Mouse (Mus musculus) left cerebral cortex, adult 11 months (tissue): Measurements from ENCODE around the gene Olfr1342.

ENCODE experiments used
- DNase-seq: peaks from one replicate; pipeline ENCODE4 v3.0.0; 2022; ENCODE audit warnings: low spot score

Gene Olfr1342

DNA sequence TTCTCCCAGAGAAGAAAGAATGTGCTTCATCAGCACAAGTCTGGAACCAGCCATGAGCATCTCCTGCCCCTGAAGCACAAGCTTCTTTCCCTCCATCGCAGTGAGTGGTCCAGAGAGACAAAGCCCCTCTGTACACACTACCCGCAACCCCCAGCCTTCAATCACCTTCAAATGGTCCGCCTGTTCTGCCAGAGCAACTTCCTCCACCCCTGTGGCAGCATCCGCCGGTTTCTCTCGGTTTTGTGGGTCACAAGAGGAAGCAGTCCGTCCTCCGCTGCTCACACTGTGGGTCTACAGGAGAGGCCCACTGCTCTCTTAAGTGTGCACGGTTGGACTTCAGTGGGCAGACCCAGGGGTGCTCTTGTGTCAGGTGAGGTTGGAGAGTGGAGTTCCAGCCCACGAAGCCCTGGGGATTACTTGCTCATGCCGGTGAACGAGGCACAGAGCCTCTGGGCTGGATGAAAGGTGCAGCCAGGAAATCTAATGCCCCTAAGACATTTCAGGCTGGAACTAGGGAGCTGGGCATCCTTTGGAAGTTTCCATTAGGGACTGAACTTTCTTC lies at the start of gene Olfr1342:
Gene Olfr1342 (minus strand): TSS at position 345 of the 562 bp plus-strand sequence.
- DNase-seq: no peak

DNA sequence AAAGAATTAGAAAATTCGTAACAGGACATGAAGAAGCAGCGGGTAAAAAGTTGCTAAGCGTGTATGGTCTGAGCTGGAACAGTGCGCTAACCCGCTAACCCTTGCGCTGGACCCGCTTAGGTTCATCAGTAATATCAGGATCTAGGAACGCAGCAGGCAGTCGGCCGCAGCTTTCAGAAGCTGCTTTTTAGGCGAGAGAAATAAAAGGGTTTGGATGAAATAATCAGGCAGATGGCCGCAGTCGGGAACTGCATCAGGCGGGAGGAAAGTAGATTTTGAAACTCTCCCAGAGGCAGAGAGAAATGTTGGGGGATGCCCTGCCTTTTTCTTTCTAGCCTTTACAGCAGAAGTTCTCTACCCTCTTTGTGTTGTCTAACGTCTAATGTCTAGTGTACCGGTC lies 49.3 kb upstream of the Olfr1342 start:
- DNase-seq: no peak

DNA sequence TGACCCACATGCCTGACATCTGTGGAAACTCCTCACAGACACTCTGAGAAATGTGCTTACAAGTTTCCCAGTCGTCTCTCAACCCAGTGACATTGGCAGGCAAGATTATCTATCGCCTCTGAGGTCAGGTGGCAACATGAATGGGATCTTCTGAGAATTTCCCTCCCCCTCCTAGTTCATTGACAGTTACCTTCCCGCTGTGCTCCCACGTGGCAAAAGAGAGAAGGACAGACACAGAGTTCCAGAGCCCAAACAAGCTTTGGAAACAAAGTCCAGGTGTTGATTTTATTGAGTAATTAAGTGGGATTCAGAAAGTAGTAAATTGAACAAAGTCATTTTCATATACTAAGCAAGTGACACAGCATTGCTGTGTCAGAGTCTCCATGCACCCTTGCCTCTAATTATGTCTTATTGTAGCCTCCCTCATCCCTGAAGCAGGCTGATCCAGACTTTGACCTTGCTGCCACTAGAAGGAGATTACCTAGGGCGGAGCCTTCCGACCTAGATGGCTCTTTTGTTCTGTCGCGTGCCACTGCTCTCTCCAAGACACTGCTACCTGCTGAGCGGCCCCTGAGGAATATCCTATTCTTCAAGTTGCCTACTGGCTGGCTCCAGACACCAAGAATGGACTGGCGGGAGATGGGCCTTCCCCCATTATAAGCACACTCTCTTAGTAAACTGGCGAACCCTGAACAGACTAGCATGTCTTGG lies 48.6 kb upstream of the Olfr1342 start:
- no peak for DNase-seq

DNA sequence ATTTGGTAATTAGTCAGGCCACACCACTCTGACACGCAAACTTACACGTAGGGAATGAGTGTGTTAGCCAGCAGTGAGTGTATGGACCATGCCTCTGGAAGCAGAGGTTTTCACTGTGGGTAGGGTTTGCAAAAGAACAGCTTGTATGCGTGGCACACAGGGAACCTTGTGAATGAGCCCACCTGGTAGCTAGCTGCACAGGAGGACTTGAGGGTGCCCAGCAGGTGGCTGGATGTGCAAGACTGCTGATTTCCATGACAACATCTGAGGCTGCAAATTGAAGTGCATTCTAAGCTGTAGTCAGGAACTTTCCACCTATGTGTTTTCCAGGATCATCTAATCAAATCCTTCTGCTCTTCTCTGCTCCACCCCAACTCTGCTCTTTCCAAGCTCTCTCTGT lies 47.0 kb upstream of the Olfr1342 start:
- DNase-seq: no peak

DNA sequence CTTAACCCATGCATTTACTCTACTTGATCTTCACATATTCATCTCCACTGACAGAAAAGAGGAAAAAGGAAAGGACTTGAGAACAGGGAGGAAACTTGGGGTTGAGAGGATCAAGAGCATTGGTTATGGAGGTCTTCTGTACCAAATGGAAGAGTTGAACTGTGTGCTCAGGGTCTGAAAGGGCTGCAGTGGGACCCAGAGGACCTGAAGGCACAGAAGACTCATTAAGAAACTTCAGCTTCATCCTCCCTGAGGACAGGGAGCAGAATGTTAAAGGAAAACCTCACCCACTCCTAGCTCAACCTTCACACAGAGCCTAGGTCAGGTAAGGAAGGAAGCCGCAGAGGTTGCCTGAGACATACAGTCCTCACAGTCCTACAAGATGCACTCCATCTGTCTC lies 39.3 kb upstream of the Olfr1342 start, which contains the start of gene Olfr1339:
Gene Olfr1339 (plus strand): TSS at position 301 of the 400 bp plus-strand sequence.
- no peak for DNase-seq

DNA sequence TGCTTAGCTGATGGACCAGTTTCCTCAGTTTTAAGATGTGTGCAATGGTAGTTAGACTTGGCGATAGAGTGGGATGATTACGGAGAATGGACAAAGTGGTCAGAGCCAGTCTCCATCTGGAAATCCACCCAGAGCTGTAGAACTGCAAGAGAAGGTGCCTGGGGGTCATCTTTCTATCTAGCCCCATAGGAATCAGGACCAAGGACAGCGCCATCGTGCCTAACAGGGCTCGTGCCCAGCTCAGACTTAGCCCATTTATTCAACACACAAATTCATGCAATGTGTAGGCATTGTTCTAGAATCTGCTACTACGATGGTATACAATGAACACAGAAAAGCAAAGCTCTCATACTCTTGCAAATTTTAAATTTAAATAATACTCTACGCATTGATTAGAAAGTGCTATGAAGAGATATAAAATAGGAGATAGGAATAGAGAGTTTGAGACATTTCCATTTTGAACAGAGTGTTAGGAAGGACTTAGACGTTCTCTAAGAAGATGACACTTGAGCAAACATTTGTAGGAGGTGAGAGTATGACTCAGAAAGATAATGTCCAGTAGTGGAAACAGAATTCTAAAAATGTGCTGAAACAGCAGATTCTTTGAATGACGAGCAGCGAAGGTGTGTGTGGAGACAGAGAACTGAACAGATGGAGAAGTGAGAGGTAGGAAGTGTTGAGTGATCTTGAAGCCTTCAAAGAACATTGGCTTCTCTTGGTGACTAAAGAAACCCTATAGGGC lies 29.4 kb upstream of the Olfr1342 start:
- DNase-seq: peak; percentile 1

DNA sequence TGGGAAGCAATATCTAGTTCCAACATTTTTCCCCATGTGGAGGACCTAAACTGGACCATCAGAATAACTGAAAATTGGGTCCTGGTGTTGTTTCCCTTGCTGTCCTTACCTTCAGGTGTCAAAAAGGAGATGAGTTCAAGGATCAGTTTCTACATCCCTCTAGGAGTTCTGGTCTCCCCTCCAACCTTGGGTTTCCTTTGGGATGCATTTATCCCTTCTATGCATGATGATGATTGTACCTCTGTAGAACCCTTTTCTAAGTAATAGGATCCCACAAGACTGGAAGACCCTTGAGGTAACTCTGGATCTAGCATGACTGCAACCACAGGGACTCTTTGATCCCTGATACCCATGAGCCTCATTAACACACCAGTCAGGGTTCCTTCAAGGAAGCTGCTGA lies 27.3 kb upstream of the Olfr1342 start, which contains the start of gene Olfr1340:
Gene Olfr1340 (plus strand): TSS at position 301 of the 400 bp plus-strand sequence.
- DNase-seq: no peak

DNA sequence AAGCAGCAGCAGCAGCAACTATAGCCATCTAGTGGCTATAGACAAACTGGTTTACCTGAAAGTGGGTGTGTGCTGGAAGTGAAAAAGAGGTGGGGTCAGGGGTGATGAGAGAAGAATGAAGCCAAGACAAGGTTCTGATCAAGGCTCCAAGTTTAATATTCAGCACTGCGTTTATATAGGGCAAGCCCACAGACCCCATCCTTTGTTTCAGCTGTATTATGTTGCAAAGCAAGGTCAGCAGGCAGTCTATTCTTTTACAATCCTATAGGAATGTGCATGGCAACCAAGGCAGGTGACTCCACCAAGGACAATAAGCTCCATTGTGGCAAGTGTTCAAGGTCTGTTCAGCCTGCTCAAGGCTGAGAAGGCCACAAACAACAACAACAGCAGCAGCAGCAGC lies 19.1 kb upstream of the Olfr1342 start:
- DNase-seq: no peak

DNA sequence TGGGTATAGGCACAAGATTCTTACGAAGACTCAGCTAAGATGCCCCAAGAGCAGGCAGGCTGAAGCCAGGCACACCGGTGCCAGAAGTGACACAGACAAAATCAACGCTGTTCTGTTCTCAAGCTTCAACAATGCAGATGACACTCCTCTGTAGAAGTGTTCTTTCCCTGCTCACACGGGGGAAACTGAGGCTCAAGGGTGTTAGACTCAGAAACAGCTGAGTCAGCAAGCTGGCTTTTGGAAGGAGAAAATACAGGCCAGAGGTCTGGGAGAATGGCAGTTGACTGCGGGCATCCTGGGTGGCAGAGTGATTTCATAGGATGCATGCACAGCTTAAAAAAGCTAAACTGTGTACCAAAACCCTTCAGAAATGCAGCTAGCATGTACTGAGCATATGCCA lies 15.5 kb upstream of the Olfr1342 start:
- DNase-seq: no peak

DNA sequence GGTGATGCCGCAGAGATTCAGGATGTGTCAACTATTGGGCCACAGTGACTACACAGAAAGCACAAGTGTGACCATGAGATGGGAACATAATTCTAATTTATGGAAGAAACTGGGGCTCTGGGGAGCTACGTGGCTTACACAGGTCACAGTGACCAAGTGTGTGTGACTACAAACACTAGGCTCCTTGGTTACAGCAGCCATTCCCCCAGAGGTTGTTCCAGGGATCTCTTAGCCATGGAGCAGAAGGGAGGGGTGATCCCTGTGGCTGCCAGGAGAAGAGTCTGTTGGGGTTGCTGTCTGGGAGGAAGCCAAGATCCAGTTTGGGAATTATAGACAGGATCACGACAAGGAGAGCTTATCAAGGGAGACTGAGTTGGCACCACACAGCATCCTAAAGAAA lies 10.7 kb upstream of the Olfr1342 start, which contains the start of gene Olfr1341:
Gene Olfr1341 (plus strand): TSS at position 301 of the 400 bp plus-strand sequence.
- DNase-seq: no peak

DNA sequence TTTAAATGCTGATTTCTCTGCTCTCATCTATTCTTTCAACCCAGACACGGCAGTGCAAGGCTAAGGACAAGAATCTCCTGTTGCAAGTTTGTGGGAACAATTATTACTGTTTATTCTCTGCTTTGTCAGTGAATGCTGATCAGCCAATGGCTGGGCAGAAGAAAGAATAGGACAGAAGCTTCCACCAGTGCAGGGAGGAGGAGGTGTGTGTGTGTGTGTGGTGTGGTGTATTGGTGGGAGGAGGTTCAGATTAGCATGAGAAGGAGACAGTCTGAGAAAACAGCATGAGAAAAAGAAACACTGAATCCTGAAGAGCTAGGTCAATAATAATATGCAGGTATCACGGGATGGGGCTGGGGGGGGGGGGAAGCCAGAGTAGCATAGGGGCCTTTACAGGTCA lies 1.3 kb upstream of the Olfr1342 start:
- DNase-seq: no peak

DNA sequence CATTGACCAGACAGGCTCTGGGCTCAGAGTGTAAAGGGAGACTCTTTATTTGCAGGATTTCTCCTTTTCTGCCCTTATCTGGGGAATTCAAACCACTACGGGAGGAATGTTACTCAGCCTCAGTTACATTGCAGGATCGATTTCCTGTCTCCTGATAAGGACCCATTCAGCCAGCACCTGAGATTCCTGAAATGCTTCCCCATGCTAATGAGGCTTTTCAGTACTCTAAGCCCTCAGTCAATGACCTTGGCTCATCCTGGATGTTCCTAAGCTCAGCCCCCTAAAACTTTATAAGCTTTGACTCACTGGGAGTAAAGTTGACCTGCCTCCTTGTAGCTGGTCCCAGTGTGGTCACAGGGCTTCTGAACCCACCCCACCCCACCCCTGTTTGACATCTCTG lies 5.5 kb downstream of the Olfr1342 start:
- no peak for DNase-seq

DNA sequence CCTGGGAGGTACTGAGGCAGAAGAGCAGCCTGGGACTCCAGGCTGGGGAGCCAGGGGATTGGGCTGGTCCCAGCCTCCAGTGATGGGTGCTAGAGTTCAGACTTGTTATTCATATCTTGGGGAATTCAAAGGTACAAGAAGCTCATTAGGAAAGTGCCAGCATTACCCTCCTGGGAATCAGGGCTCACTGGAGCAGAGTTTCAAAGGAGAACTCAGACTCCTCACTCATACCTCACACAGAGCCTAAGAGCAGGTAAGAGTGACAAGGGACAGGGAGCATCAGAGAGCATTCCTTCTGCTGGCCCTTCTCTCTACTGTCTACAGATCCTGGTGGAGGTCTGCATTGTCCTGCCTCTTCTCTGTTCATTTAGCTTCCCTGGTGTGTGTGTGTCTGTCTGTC lies 33.9 kb downstream of the Olfr1342 start, which contains the start of gene Olfr62:
Gene Olfr62 (plus strand): TSS at position 301 of the 400 bp plus-strand sequence.
- DNase-seq: no peak

DNA sequence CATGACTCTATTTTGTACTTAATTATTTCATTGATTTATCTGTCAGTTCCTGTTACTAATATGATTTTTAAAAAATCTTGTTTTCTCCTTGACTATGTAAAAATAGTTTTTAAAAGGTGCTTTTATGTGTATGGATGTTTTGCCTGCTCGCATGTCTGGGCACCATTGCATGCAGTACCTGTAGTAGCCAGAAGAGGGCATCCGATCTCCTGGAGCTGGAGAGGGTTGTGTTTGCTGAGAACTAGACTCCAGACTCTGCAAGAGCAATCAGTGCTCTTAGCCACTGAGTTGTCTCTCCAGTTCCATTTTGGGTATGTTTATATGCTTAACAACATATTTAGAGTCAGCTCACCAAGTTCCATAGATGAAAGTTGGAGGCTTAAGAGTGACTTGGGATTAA lies 47.3 kb downstream of the Olfr1342 start:
- no peak for DNase-seq

DNA sequence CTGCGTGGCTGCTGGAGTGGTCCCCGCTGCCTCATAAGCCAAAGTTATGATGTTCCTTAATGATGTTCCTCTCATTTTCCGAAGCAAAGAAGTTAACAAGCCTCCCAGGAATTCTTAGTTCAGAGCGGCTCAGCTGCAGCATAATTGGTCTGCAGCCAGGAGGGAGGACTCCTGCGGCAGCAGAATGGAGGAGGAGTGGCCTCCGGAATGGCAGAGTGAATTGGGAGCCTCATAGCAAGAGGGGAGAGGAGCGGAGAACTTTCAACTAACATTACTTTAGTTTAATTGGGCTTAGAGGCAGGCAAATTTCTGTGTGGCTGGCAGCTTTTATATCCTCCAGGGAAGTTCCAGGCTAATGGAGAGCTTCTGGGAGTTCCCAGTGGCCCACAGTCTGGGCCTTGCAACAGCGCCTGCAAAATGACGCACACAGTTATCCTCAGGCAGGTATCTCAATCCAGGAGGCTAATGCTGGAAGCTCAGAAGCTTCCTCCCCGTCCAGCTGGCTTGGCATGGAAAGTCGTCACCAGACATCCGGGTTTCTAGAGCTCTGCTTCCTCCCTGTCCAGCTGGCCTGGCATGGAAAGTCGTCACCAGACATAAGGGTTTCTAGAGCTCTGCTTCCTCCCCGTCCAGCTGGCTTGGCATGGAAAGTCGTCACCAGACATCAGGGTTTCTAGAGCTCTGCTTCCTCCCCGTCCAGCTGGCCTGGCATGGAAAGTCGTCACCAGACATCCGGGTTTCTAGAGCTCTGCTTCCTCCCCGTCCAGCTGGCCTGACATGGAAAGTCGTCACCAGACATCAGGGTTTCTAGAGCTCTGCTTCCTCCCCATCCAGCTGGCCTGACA lies 50.0 kb downstream of the Olfr1342 start:
- DNase-seq: no peak
